Mouse (Mus musculus) myocyte (in vitro differentiated cells): ENCODE results near the gene Rnf215. TPM values are rescaled to one million over a fixed set of nuclear protein-coding genes. Genes with fewer than 3 reads are reported as not detected.

Experiments used
- H3K27me3 ChIP-seq: one replicate; pipeline ENCODE4 v1.6.1; 2011; ENCODE audit not compliant: control insufficient read depth, insufficient read depth, insufficient read length
- H3K36me3 ChIP-seq: one replicate; pipeline ENCODE4 v1.6.1; 2011; ENCODE audit not compliant: control insufficient read depth, insufficient read depth
- H3K4me2 ChIP-seq: one replicate; pipeline ENCODE4 v1.6.1; 2011; ENCODE audit warnings: low read depth, control low read depth
- H3K4me3 ChIP-seq: one replicate; pipeline ENCODE4 v1.5.1; 2011; ENCODE audit warnings: mild to moderate bottlenecking, control low read depth, moderate library complexity
- H3K79me2 ChIP-seq: one replicate; pipeline ENCODE4 v1.6.1; 2011; ENCODE audit not compliant: control insufficient read depth, insufficient read depth
- H3ac ChIP-seq: one replicate; pipeline ENCODE4 v1.6.1; 2011; ENCODE audit not compliant: control insufficient read depth, insufficient read length
- CEBPB ChIP-seq: IDR thresholded peaks from 2 replicates; pipeline ENCODE4 v1.6.1; 2011; ENCODE audit warnings: mild to moderate bottlenecking, moderate library complexity; ENCODE audit not compliant: poor library complexity, insufficient read depth, severe bottlenecking
- E2F4 ChIP-seq: IDR thresholded peaks from one replicate; pipeline ENCODE4 v1.6.1; 2011; ENCODE audit warnings: mild to moderate bottlenecking, control low read depth, moderate library complexity; ENCODE audit not compliant: insufficient read depth
- MAX ChIP-seq: IDR thresholded peaks from one replicate; pipeline ENCODE4 v1.6.1; 2011; ENCODE audit warnings: low read depth, mild to moderate bottlenecking, control low read depth
- MYOD1 ChIP-seq, 3 experiments: IDR thresholded peaks; one replicate each; pipeline ENCODE4 v1.6.1; 2011; ENCODE audit warnings: control low read depth in 2 of 3, low read depth in 2 of 3, mild to moderate bottlenecking in 2 of 3, moderate library complexity in 1 of 3; ENCODE audit not compliant: insufficient read length in 2 of 3, control insufficient read depth in 1 of 3
- MYOG ChIP-seq, 3 experiments: IDR thresholded peaks; one replicate each; pipeline ENCODE4 v1.6.1; 2011; ENCODE audit warnings: control low read depth in 2 of 3, low read depth in 2 of 3, mild to moderate bottlenecking in 2 of 3; ENCODE audit not compliant: insufficient read length in 2 of 3, control insufficient read depth in 1 of 3, insufficient read depth in 1 of 3
- POLR2A ChIP-seq: IDR thresholded peaks from one replicate; pipeline ENCODE4 v1.6.1; 2011; ENCODE audit warnings: low read depth, mild to moderate bottlenecking, control low read depth, moderate library complexity; ENCODE audit not compliant: insufficient read length
- POLR2AphosphoS2 ChIP-seq: IDR thresholded peaks from one replicate; pipeline ENCODE4 v1.6.1; 2011; ENCODE audit warnings: low read depth, control low read depth; ENCODE audit not compliant: insufficient read length
- SRF ChIP-seq: IDR thresholded peaks from one replicate; pipeline ENCODE4 v1.6.1; 2011; ENCODE audit warnings: low read depth; ENCODE audit not compliant: control insufficient read depth, insufficient read length
- TCF12 ChIP-seq: IDR thresholded peaks from one replicate; pipeline ENCODE4 v1.6.1; 2011; ENCODE audit warnings: mild to moderate bottlenecking, control low read depth; ENCODE audit not compliant: poor library complexity, insufficient read depth, severe bottlenecking
- TCF3 ChIP-seq: IDR thresholded peaks from one replicate; pipeline ENCODE4 v1.6.1; 2011; ENCODE audit warnings: low read depth, control low read depth; ENCODE audit not compliant: insufficient read length
- USF1 ChIP-seq: IDR thresholded peaks from one replicate; pipeline ENCODE4 v1.6.1; 2011; ENCODE audit warnings: low read depth, mild to moderate bottlenecking, control low read depth, moderate library complexity
- polyA plus RNA-seq: library from polyadenylated mRNA; unstranded; fragments of >200 nt; fragmentation: generic; extraction: Trizol; gene quantifications from one replicate; pipeline ENCODE4 v1.2.1, GENCODE M21; 2012; ENCODE audit warnings: missing spikeins

Gene Rnf215
- polyA plus RNA-seq, 1 experiment: 18.1 TPM

- Histone ChIP-seq H3K4me2 (no peak overlapping the region), H3K27me3 (no peaks in the 10 kb centered on the region), H3K79me2 (no peaks in the 10 kb centered on the region), H3ac (no peak overlapping the region), H3K36me3 (peaks cover 5% of the 10 kb centered on the region), H3K4me3 (no peak overlapping the region)
- TF ChIP-seq E2F4 (no peak), MYOG (IDR thresholded peaks at IDR 0.05; ENCODE audit: control insufficient read depth in 1 of 3, insufficient read depth in 1 of 3, insufficient read length in 2 of 3, low read depth in 2 of 3) (peak in 2 of 3 experiments; percentile 69 to 74), TCF3 (peak; percentile 67), MYOD1 (IDR thresholded peaks at IDR 0.05; ENCODE audit: control insufficient read depth in 1 of 3, insufficient read length in 2 of 3, low read depth in 2 of 3) (peak in 2 of 3 experiments; percentile 56 to 69)
Measured at GRCm38 (mm10) chr11:4147098-4147497, 12.1 kb downstream of the Rnf215 start.

- no peak for TF ChIP-seq MAX
- no peak for TF ChIP-seq POLR2AphosphoS2
- no peak for TF ChIP-seq TCF12
- TF ChIP-seq MYOD1 (IDR thresholded peaks at IDR 0.05; ENCODE audit: control insufficient read depth in 1 of 3, insufficient read length in 2 of 3, low read depth in 2 of 3): no peak
- no peak for TF ChIP-seq TCF3
- no peak for TF ChIP-seq CEBPB
- H3K4me3 ChIP-seq: no peak overlapping the region
- H3K79me2 ChIP-seq: no peaks in the 10 kb centered on the region
- H3K36me3 ChIP-seq: no peaks in the 10 kb centered on the region
- H3ac ChIP-seq: no peak overlapping the region
- H3K4me2 ChIP-seq: no peak overlapping the region
- H3K27me3 ChIP-seq: no peaks in the 10 kb centered on the region
Measured at GRCm38 (mm10) chr11:4148120-4148519, 13.1 kb downstream of the Rnf215 start.

- Histone ChIP-seq H3ac (no peak overlapping the region), H3K4me2 (no peak overlapping the region), H3K27me3 (no peaks in the 10 kb centered on the region), H3K36me3 (no peaks in the 10 kb centered on the region), H3K4me3 (no peak overlapping the region), H3K79me2 (no peaks in the 10 kb centered on the region)
- TF ChIP-seq SRF: no peak
- TF ChIP-seq TCF12: no peak
Measured at GRCm38 (mm10) chr11:4148536-4149156, 13.6 kb downstream of the Rnf215 start.

GRCm38 (mm10) chr11:4149886-4150285 is 14.9 kb downstream of the Rnf215 start:
- Histone ChIP-seq H3K4me3 (no peak overlapping the region), H3K36me3 (no peaks in the 10 kb centered on the region), H3ac (no peak overlapping the region), H3K27me3 (no peaks in the 10 kb centered on the region), H3K4me2 (no peak overlapping the region), H3K79me2 (no peaks in the 10 kb centered on the region)
- no peak for TF ChIP-seq TCF3

GRCm38 (mm10) chr11:4153694-4154093 is 18.7 kb downstream of the Rnf215 start:
- H3K79me2 ChIP-seq: no peaks in the 10 kb centered on the region
- TF ChIP-seq MYOG (IDR thresholded peaks at IDR 0.05; ENCODE audit: control insufficient read depth in 1 of 3, insufficient read depth in 1 of 3, insufficient read length in 2 of 3, low read depth in 2 of 3) (no peak), E2F4 (no peak), POLR2AphosphoS2 (no peak), USF1 (no peak)
- H3ac ChIP-seq: no peak overlapping the region

GRCm38 (mm10) chr11:4155641-4156040 is 20.6 kb downstream of the Rnf215 start:
- no peak overlapping the region for H3ac ChIP-seq
- no peak overlapping the region for H3K4me2 ChIP-seq
- peaks cover 3% of the 10 kb centered on the region for H3K79me2 ChIP-seq
- H3K4me3 ChIP-seq: no peak overlapping the region
- no peaks in the 10 kb centered on the region for H3K36me3 ChIP-seq
- no peaks in the 10 kb centered on the region for H3K27me3 ChIP-seq
- TF ChIP-seq MYOG (IDR thresholded peaks at IDR 0.05; ENCODE audit: control insufficient read depth in 1 of 3, insufficient read depth in 1 of 3, insufficient read length in 2 of 3, low read depth in 2 of 3): no peak
- no peak for TF ChIP-seq TCF3
- TF ChIP-seq POLR2A: no peak
- no peak for TF ChIP-seq SRF
- no peak for TF ChIP-seq USF1
- TF ChIP-seq POLR2AphosphoS2: no peak

More at GRCm38 (mm10) chr11:4153694-4154093, 18.7 kb downstream of the Rnf215 start:
- H3K36me3 ChIP-seq: no peaks in the 10 kb centered on the region
- H3K27me3 ChIP-seq: no peaks in the 10 kb centered on the region
- no peak overlapping the region for H3K4me3 ChIP-seq
- no peak overlapping the region for H3K4me2 ChIP-seq
